Mouse (Mus musculus) bone marrow macrophage, adult 2 months (primary cell): Measurements from ENCODE around the gene Eme2.
"Not testable (repeated sequence)": the region's sequence is repeated elsewhere in the genome, so short reads cannot be mapped to it uniquely, and the experiment has no call there.

Source experiments
- CTCF ChIP-seq: IDR thresholded peaks from 2 replicates; pipeline ENCODE4 v1.5.1; 2012; ENCODE audit warnings: low read depth, mild to moderate bottlenecking, low read length, moderate library complexity
- POLR2A ChIP-seq: IDR thresholded peaks from 2 replicates; pipeline ENCODE4 v1.6.1; 2012; ENCODE audit warnings: mild to moderate bottlenecking, low read depth, low read length, borderline replicate concordance

DNA sequence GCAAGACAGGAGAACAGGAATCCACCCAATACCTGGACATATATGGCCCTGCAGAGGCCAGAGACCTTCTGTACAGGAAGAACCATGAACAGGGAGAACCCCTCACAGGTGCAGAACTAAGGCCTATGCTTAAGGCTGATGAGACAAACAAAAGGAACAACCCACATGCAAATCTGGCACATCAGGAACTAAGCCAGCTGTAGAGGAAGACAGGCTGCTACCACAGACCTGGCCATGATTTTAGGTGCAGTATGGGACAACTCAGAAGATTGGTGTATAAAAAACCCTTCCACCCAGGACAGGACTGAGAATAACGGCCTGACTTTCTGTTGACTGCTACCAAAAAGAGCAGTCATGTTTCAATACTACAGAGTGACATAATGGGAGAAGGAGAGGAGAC lies 48.7 kb upstream of the Eme2 start:
- TF ChIP-seq CTCF, POLR2A: not testable (repeated sequence)
